Mouse (Mus musculus) thymus, adult 2 months (tissue): ENCODE results near the gene Tomm40l. TPM values are rescaled to one million over a fixed set of nuclear protein-coding genes. Genes with fewer than 3 reads are reported as not detected.
A peak's percentile ranks its signal among the peaks of the same experiment; 100 is the strongest.

ENCODE experiments used
- DNase-seq: peaks from one replicate; pipeline ENCODE4 v3.0.0; 2021
- H3K27ac ChIP-seq: fragments of 200-500 bp; 2 replicates; pipeline ENCODE4 v1.5.1; 2012; ENCODE audit warnings: low read length, control low read depth; ENCODE audit not compliant: control insufficient read depth, insufficient read depth
- H3K27me3 ChIP-seq: fragments of 200-500 bp; 2 replicates; pipeline ENCODE4 v1.6.1; 2012; ENCODE audit warnings: mild to moderate bottlenecking, low read length, moderate library complexity, mixed read lengths; ENCODE audit not compliant: control insufficient read depth, insufficient read depth
- H3K36me3 ChIP-seq: fragments of 200-500 bp; 2 replicates; pipeline ENCODE4 v1.6.1; 2012; ENCODE audit warnings: mild to moderate bottlenecking, low read length, moderate library complexity; ENCODE audit not compliant: control insufficient read depth, insufficient read depth
- H3K4me1 ChIP-seq: fragments of 200-500 bp; replicated peaks from 2 replicates; pipeline ENCODE4 v1.6.1; 2012; ENCODE audit warnings: low read length; ENCODE audit not compliant: control insufficient read depth, insufficient read depth
- H3K4me3 ChIP-seq: fragments of 200-500 bp; 2 replicates; pipeline ENCODE4 v1.5.1; 2012; ENCODE audit warnings: mild to moderate bottlenecking, low read length, control low read depth, moderate library complexity; ENCODE audit not compliant: control insufficient read depth, insufficient read depth
- CTCF ChIP-seq: fragments of 200-500 bp; IDR thresholded peaks from 2 replicates; pipeline ENCODE4 v1.5.1; 2012; ENCODE audit warnings: mild to moderate bottlenecking, control low read depth, low read length, moderate library complexity, borderline replicate concordance; ENCODE audit not compliant: control insufficient read depth, poor library complexity, insufficient read depth; ENCODE audit errors: extremely low read depth
- POLR2A ChIP-seq: fragments of 200-500 bp; IDR thresholded peaks from 2 replicates; pipeline ENCODE4 v1.6.1; 2012; ENCODE audit warnings: mild to moderate bottlenecking, low read length, control low read depth, moderate library complexity; ENCODE audit not compliant: control insufficient read depth, poor library complexity, insufficient read depth; ENCODE audit errors: extremely low read depth
- WGBS: fragments of 180-500 bp; shearing (Covaris S2); methylation state at CpG from one replicate; pipeline ENCODE4 v1.1.7; 2018; 5-methylcytosine and 5-hydroxymethylcytosine counted together
- polyA plus RNA-seq: library from polyadenylated mRNA; depleted of rRNA; stranded (reverse); fragments of >200 nt; gene quantifications from 2 replicates; pipeline ENCODE4 v1.2.3, GENCODE M21; 2012

Tomm40l gene
- polyA plus RNA-seq, 1 experiment, result 34.9 TPM

- no peaks in the 10 kb centered on the region; the same call in 1 of the 2 replicates for H3K4me1 ChIP-seq
- 19% methylated on average over 13 of the region's 13 CpGs for WGBS
- H3K27ac ChIP-seq, result no peak overlapping the region
Observed at GRCm38 (mm10) chr1:171187851-171188700, 34.2 kb downstream of the Tomm40l start.

GRCm38 (mm10) chr1:171185655-171186054 is 36.7 kb downstream of the Tomm40l start:
- H3K4me1 ChIP-seq, result no peaks in the 10 kb centered on the region; the same call in 1 of the 2 replicates
- H3K27me3 ChIP-seq, result no peaks in the 10 kb centered on the region
- no peaks in the 10 kb centered on the region for H3K36me3 ChIP-seq
- no peak for DNase-seq
- H3K4me3 ChIP-seq, result no peak overlapping the region
- TF ChIP-seq POLR2A (no peak), CTCF (no peak)
- 95% methylated on average over 8 of the region's 8 CpGs for WGBS
- H3K27ac ChIP-seq, result no peak overlapping the region

More at GRCm38 (mm10) chr1:171187851-171188700, 34.2 kb downstream of the Tomm40l start:
- Histone ChIP-seq H3K4me3 (no peak overlapping the region), H3K36me3 (no peaks in the 10 kb centered on the region), H3K27me3 (0 out of 2 replicates have a peak, but pooled peaks cover 2% of the 10 kb centered on the region)
- DNase-seq, result no peak
- TF ChIP-seq CTCF, result no peak
- TF ChIP-seq POLR2A, result no peak

GRCm38 (mm10) chr1:171184314-171184713 is 38.0 kb downstream of the Tomm40l start:
- Histone ChIP-seq H3K27ac (no peak overlapping the region), H3K36me3 (no peaks in the 10 kb centered on the region), H3K4me1 (no peaks in the 10 kb centered on the region; the same call in 1 of the 2 replicates), H3K4me3 (no peak overlapping the region), H3K27me3 (no peaks in the 10 kb centered on the region)
- 4% methylated on average over 7 of the region's 7 CpGs for WGBS
- peak; percentile 33 for DNase-seq
- no peak for TF ChIP-seq POLR2A
- no peak for TF ChIP-seq CTCF

- 44% methylated on average over 3 of the region's 3 CpGs for WGBS
- no peak for DNase-seq
- no peak overlapping the region for H3K27ac ChIP-seq
- no peaks in the 10 kb centered on the region; the same call in 1 of the 2 replicates for H3K4me1 ChIP-seq
- H3K36me3 ChIP-seq, result no peaks in the 10 kb centered on the region
- no peak overlapping the region for H3K4me3 ChIP-seq
- H3K27me3 ChIP-seq, result no peaks in the 10 kb centered on the region
- TF ChIP-seq CTCF (no peak), POLR2A (no peak)
Observed at GRCm38 (mm10) chr1:171183620-171184019, 38.7 kb downstream of the Tomm40l start.

- Histone ChIP-seq H3K36me3 (no peaks in the 10 kb centered on the region), H3K27me3 (no peaks in the 10 kb centered on the region), H3K27ac (no peak overlapping the region), H3K4me1 (no peaks in the 10 kb centered on the region; the same call in 1 of the 2 replicates), H3K4me3 (no peak overlapping the region)
- 93% methylated on average over 3 of the region's 3 CpGs for WGBS
- no peak for DNase-seq
- TF ChIP-seq POLR2A (no peak), CTCF (no peak)
Observed at GRCm38 (mm10) chr1:171183025-171183424, 39.3 kb downstream of the Tomm40l start.

GRCm38 (mm10) chr1:171179487-171180171 is 42.7 kb downstream of the Tomm40l start:
- Histone ChIP-seq H3K36me3 (no peaks in the 10 kb centered on the region), H3K27me3 (no peaks in the 10 kb centered on the region), H3K4me3 (no peak overlapping the region), H3K27ac (no peak overlapping the region), H3K4me1 (no peaks in the 10 kb centered on the region; the same call in 1 of the 2 replicates)
- no peak for DNase-seq
- TF ChIP-seq POLR2A (no peak), CTCF (no peak)
- WGBS, result 90% methylated on average over 5 of the region's 5 CpGs
